28 mouse cellular contexts compared by ENCODE assay signal in the genomic region with DNA sequence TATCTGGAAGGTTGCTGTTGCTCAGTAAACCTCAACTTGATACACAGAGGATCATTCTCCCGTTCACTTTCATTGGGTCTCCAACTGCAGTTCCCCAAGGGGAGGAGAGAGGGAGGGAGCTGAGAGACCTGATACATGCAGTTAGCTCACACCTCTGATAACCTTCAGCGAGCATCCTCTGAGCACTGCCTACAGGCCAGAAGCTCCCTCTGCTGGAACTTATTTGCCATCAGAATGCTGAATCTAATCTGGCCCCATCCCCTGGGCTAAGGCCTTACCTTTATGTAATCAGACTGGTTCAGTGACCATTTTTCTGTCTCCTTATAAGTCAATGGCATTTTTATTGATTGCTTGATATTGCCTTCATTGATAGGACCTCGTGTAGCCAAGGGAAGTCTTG. TPM values are rescaled to one million over a fixed set of nuclear protein-coding genes. Genes with fewer than 3 reads are reported as not detected.
DNase-seq lines count a peak whose midpoint lies in the region; ATAC-seq and TF ChIP-seq lines count a peak whose summit lies in the region.
"Had no signal": no experiment of that assay in that cellular context is flagged by ENCODE, and none has a peak within 500 bp of the region (broad histone marks: within the 10 kb centered on the region; RNA-seq: fewer than 3 reads in every experiment).

No protein-coding gene starts in this region.

- DNase-seq in forebrain, postnatal 0 days: no peak
- DNase-seq in layer of hippocampus, adult 2 months (ENCODE audit: low spot score in 2 of 2): no peak
- no peak for DNase-seq in layer of hippocampus, postnatal 14 days (ENCODE audit: low spot score in 2 of 2)
- peak; percentile 59 for DNase-seq in brain, adult 2 months (ENCODE audit: low read depth, low spot score)
- no peak for DNase-seq in spleen, postnatal 10 days (ENCODE audit: low spot score in 2 of 2)
- no peak for DNase-seq in thymus, postnatal 14 days
- DNase-seq: adrenal gland, postnatal 14 days; cerebellum, adult 9-10 months; gastrocnemius, postnatal 10 days; kidney, adult 11 months; kidney, postnatal 4 days; layer of hippocampus, adult 9-11 months; lung, postnatal 4 days; midbrain, embryonic 14.5 days; right cerebral cortex, postnatal 25 days; thymus, adult 2 months; thymus, postnatal 4 days had no signal

- H3K27ac ChIP-seq in forebrain, postnatal 0 days (ENCODE audit: low read depth, low read length): no peak overlapping the region
- no peak overlapping the region for H3K27ac ChIP-seq in forebrain, embryonic 13.5 days
- H3K27ac ChIP-seq in layer of hippocampus, adult 2 months: no peak overlapping the region
- no peak overlapping the region for H3K27ac ChIP-seq in ES-Bruce4 (ENCODE audit: insufficient read depth, low read length)
- H3K27ac ChIP-seq: embryonic facial prominence, embryonic 13.5 days; heart, embryonic 10.5 days; heart, embryonic 15.5 days; hindbrain, embryonic 12.5 days; limb, embryonic 13.5 days; neural tube, embryonic 15.5 days had no signal

- H3K4me1 ChIP-seq in forebrain, postnatal 0 days (ENCODE audit: insufficient read depth): no peaks in the 10 kb centered on the region
- no peaks in the 10 kb centered on the region for H3K4me1 ChIP-seq in forebrain, embryonic 13.5 days
- H3K4me1 ChIP-seq in ES-Bruce4 (ENCODE audit: control insufficient read depth, insufficient read depth, low read length): no peaks in the 10 kb centered on the region
- H3K4me1 ChIP-seq: embryonic facial prominence, embryonic 13.5 days; heart, embryonic 10.5 days; heart, embryonic 15.5 days; hindbrain, embryonic 12.5 days; limb, embryonic 13.5 days; megakaryocyte, embryonic 14.5 days; neural tube, embryonic 15.5 days had no signal

- no peaks in the 10 kb centered on the region for H3K27me3 ChIP-seq in forebrain, postnatal 0 days (ENCODE audit: insufficient read depth, low read length)
- H3K27me3 ChIP-seq in forebrain, embryonic 13.5 days: no peaks in the 10 kb centered on the region
- H3K27me3 ChIP-seq in ES-Bruce4 (ENCODE audit: control insufficient read depth, insufficient read depth, low read length, poor library complexity, severe bottlenecking): no peaks in the 10 kb centered on the region
- H3K27me3 ChIP-seq: embryonic facial prominence, embryonic 13.5 days; heart, embryonic 15.5 days; hindbrain, embryonic 12.5 days; limb, embryonic 13.5 days; megakaryocyte, embryonic 14.5 days; neural tube, embryonic 15.5 days had no signal

- 54% methylated on average over 3 of the region's 3 CpGs for WGBS in forebrain, postnatal 0 days
- WGBS in forebrain, embryonic 13.5 days: 67% methylated on average over 3 of the region's 3 CpGs

- TF ChIP-seq POLR2A in ES-Bruce4 (IDR thresholded peaks at IDR 0.05; ENCODE audit: insufficient read depth, low read length): no peak

- TF ChIP-seq EP300 in ES-Bruce4 (IDR thresholded peaks at IDR 0.05; ENCODE audit: insufficient read depth, low read depth, low read length): no peak

- no peak overlapping the region for H3K4me2 ChIP-seq in forebrain, postnatal 0 days (ENCODE audit: low read depth)
- no peak overlapping the region for H3K4me2 ChIP-seq in forebrain, embryonic 13.5 days
- H3K4me2 ChIP-seq: embryonic facial prominence, embryonic 13.5 days; heart, embryonic 15.5 days; hindbrain, embryonic 12.5 days; limb, embryonic 13.5 days; liver, embryonic 11.5 days; neural tube, embryonic 15.5 days had no signal

- no peaks in the 10 kb centered on the region for H3K36me3 ChIP-seq in forebrain, postnatal 0 days (ENCODE audit: insufficient read depth)
- H3K36me3 ChIP-seq in forebrain, embryonic 13.5 days (ENCODE audit: poor library complexity, severe bottlenecking): no peaks in the 10 kb centered on the region
- no peaks in the 10 kb centered on the region for H3K36me3 ChIP-seq in ES-Bruce4 (ENCODE audit: control insufficient read depth, insufficient read depth, low read length, poor library complexity, severe bottlenecking)
- H3K36me3 ChIP-seq: heart, embryonic 10.5 days; heart, embryonic 15.5 days; hindbrain, embryonic 12.5 days; limb, embryonic 13.5 days; neural tube, embryonic 15.5 days had no signal

- no peaks in the 10 kb centered on the region for H3K9me3 ChIP-seq in forebrain, postnatal 0 days (ENCODE audit: low read length)
- no peaks in the 10 kb centered on the region for H3K9me3 ChIP-seq in forebrain, embryonic 13.5 days (replicated peaks)
- no peaks in the 10 kb centered on the region for H3K9me3 ChIP-seq in ES-Bruce4 (replicated peaks; ENCODE audit: control insufficient read depth, insufficient read depth, low read length, poor library complexity, severe bottlenecking)
- H3K9me3 ChIP-seq: embryonic facial prominence, embryonic 13.5 days; heart, embryonic 10.5 days; heart, embryonic 15.5 days; limb, embryonic 13.5 days; neural tube, embryonic 15.5 days had no signal

- no peak overlapping the region for H3K4me3 ChIP-seq in forebrain, postnatal 0 days (ENCODE audit: low read depth, low read length)
- H3K4me3 ChIP-seq in forebrain, embryonic 13.5 days: no peak overlapping the region
- no peak overlapping the region for H3K4me3 ChIP-seq in layer of hippocampus, adult 2 months
- H3K4me3 ChIP-seq in ES-Bruce4 (ENCODE audit: low read depth, low read length): no peak overlapping the region
- H3K4me3 ChIP-seq: embryonic facial prominence, embryonic 13.5 days; erythroblast, embryonic 14.5 days; heart, embryonic 10.5 days; heart, embryonic 15.5 days; hindbrain, embryonic 12.5 days; limb, embryonic 13.5 days; megakaryocyte, embryonic 14.5 days; neural tube, embryonic 15.5 days had no signal

- TF ChIP-seq CTCF in forebrain, postnatal 0 days (IDR thresholded peaks at IDR 0.05; ENCODE audit: low read depth): peak; percentile 21
- TF ChIP-seq CTCF in layer of hippocampus, adult 2 months (conservative IDR thresholded peaks at IDR 0.05): peak; percentile 64
- peak; percentile 33 for TF ChIP-seq CTCF in ES-Bruce4 (IDR thresholded peaks at IDR 0.05; ENCODE audit: low read depth, low read length)

- no peak overlapping the region for H3K9ac ChIP-seq in forebrain, postnatal 0 days
- H3K9ac ChIP-seq in forebrain, embryonic 13.5 days: no peak overlapping the region
- no peak overlapping the region for H3K9ac ChIP-seq in ES-Bruce4 (ENCODE audit: low read depth, poor library complexity, severe bottlenecking)
- H3K9ac ChIP-seq: embryonic facial prominence, embryonic 13.5 days; heart, embryonic 15.5 days; hindbrain, embryonic 12.5 days; limb, embryonic 13.5 days; neural tube, embryonic 15.5 days had no signal

- no peak for ATAC-seq in forebrain, postnatal 0 days
- ATAC-seq in forebrain, embryonic 13.5 days: no peak

RNA-seq across cellular contexts. Expression of gene Tmem132c, which starts 29.5 kb away (rescaled TPM):
- 18.9 and 25.6 TPM in 2 replicates for total RNA-seq in forebrain, postnatal 0 days (2014; rRNA removed)
- 5.2 and 7.5 TPM in 2 replicates for polyA plus RNA-seq in forebrain, postnatal 0 days (2015; fragmentation: Nextera tagmentation; extraction: Ambion mirVana)
- polyA plus RNA-seq in forebrain, embryonic 13.5 days (2015; fragmentation: Nextera tagmentation; extraction: Ambion mirVana): 6.0 and 8.6 TPM in 2 replicates
- total RNA-seq in layer of hippocampus, adult 2 months (2021): 1 to 10 TPM; 3.7 to 3.8 TPM
- 1 to 10 TPM; 5.3 to 7.4 TPM for total RNA-seq in layer of hippocampus, postnatal 14 days (2021)
- polyA plus RNA-seq in ES-Bruce4 (2011; ENCODE audit: insufficient read depth, insufficient read length, low read depth, missing spikeins): 0.72 and 3.1 TPM in 2 replicates
- polyA plus RNA-seq: erythroblast, embryonic 14.5 days had no signal
